Mouse (Mus musculus) 3134 (cell line): ENCODE measurements around the gene Hivep3.

Source experiments
- DNase-seq: peaks from one replicate; pipeline ENCODE4 v3.0.0-alpha.2; 2011; ENCODE audit warnings: low spot score; ENCODE audit not compliant: insufficient read length; ENCODE audit errors: extremely low read depth

The Hivep3 gene

GRCm38 (mm10) chr4:119970166-119970565 lies 236.6 kb downstream of the Hivep3 start:
- no peak for DNase-seq

DNA sequence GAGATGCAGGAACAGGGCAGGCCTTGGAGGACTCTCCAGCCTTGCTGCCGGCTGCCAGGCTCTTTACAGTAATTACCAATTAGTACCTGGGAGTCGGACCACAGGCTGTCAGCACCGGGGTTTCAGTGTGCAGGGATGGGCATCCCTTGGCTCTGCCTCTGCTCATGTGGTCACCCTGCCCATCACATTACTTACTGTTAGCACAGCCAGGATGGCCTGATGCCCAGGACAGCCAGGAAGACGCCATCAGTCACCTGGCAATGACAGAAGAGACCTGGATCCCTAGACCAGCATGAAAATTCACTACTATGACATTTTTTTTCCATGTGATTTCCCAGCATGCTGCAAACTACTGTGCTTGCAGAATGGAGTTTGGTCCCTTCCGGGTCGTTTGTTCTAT lies 238.8 kb downstream of the Hivep3 start:
- peak; percentile 18 for DNase-seq

GRCm38 (mm10) chr4:119973729-119974605 lies 240.4 kb downstream of the Hivep3 start:
- no peak for DNase-seq

GRCm38 (mm10) chr4:119975242-119975641 lies 241.7 kb downstream of the Hivep3 start:
- no peak for DNase-seq

DNA sequence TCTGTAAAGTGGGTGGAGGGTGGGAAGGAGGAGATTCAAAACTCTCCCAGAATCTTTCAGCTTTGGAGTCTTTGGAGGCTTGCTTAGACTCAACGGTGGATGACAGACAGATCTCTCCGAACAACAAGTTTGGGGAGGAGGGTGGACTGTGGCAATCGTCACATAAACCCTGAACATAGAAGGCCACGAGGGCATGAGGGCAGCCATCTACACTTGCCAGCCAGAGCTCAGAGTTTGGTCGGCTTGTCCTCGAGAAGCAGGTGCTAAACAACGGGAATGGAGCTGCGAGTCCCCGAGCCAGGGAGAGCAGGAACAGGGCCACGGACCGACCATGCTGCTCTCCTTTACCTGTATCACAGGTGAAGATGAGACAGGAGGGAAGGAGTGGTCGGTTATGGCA lies 242.2 kb downstream of the Hivep3 start:
- DNase-seq: no peak

- DNase-seq: no peak
Observed at GRCm38 (mm10) chr4:119976428-119977168, 243.0 kb downstream of the Hivep3 start.

DNA sequence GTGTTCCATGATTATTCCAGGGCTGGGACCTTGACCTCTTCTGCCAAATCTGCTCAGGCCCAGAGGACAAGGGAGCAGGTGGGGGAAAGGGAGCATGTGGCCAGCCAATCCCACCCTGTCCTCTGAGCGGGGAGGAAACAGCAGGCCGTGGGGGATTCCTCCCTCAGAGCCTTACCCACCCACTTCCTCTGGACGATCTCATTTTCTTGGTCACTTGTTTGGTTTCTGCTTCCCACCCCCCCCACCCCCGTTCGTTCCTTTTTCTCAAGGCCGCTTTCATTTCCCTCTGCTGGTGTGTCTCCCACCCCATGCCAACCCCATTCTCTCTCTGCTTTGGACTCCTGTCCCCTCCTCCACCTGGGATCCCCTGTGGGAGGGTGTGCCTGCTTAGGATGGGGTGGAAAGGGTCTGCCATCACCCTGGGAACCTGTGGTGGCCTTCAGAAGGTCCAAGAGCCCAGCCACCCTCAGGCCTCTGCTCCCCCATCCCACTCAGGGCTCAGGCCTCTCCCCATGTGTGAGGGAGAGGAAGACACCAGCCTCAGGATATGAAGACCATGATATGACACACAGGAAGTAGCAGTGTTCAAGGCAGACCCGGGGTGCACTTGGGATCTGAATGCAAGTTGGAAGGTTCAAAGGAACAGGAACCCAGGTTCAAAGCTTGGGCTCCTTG lies 244.4 kb downstream of the Hivep3 start:
- DNase-seq: no peak

DNA sequence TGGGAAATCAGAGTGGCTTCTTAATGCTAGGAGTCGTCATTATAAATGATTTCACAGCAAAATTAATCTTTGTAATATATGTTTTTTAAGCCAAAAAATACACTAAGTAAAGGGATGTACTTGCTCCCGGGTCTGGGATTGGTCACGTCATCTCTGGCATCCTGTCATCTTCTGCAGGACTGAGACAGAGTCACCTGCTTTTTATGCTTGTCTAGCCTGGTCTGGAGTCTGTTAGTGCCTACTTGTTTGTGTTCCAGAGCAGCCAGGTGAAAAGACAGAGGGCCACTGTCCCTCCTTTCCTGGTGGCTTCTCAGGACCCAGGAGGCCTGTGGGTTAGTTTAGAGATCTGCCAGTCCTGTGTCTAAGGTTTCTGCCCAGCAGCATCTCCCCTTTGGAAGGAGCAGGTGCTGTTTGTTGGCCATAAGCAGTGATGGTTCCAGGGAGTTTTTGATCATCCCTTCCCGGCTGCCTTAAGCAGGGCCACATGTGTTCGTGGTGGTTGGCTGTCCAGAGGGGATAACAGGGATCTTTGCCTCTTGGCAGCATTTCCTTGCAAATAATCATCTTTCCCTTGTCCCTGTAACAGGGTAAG lies 245.8 kb downstream of the Hivep3 start:
- DNase-seq: no peak

GRCm38 (mm10) chr4:119979918-119980317 lies 246.3 kb downstream of the Hivep3 start:
- no peak for DNase-seq

DNA sequence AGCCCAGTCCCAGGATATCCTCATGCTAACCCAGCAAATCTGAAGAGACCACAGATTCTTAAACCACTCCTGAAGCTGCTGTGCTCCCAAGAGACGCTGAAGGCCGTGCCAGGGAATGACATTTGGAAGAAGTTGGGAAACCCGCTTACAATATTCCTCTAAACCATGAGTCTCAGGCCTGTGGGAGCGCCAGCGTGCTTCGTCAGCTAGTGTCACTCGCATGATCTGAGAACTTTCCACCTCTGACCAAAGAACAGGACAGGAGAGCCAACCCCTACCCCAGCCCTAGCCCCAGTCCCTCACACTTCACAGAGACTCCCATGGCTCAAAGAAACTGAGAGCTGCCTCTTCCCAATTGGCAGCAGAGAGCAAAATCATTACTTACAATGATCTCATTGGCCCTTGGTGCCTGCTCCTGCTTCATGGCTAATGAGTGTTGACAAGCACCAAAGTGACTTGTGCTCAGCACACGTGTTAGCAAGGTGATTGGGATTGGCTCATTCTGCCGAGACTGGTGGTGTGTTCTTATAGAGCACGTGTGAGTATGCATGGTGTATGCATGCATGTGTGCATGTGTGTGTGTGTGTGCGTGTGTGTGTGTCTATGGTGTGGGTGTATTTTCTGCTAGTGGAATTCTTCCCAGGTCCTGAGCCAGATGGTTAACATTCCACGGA lies 247.6 kb downstream of the Hivep3 start:
- DNase-seq: no peak

DNA sequence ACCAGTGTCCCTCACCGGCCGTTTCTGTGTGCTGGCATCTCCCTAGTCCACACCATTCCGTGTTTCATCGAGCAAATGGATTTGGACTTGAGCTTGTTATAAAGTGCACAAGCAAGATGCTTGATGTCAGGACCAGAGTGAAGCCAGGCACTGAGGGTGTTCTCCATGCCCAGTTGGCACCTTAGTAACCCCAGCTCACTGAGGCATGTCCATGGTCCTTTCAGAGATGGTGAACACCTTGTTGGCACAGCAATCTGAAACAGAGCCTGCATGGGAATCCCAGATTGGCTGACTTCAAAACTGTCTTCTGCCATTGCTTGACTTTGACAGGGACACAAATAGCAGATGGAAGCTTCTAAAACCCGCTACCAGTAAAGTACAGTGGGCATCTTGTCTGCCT lies 252.5 kb downstream of the Hivep3 start:
- DNase-seq: no peak

DNA sequence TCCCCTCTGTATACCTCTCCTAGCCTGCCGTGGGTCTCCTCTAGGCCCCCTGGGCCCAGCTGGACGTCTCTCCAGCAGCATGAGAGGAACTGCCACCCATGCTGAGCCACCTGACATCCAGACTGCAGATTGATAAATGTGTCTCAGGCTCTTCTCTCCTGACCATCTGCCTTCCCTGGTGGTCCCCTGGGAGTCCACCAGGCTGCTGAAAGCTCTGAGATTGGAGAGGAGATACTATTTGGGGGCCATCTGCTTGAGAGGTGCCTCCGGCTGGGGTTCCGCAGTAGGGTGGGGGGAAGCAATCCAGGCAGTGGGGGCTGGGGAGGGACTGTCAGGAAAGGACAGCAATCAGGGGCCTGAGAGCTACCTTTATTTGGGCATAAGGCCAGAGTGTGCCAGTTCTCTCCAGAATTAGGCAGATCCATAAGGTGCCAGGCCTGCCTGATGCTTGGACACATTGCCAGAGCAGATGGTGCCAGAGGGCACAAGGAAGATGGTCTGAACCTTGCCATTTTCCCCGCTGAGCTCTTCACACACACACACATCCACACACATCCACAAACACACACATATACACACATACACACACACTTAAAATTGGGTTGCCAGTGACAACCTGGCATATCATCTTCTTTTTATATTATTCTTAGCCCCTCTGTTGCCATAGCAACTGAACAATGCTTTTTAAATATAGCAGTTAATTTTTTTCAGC lies 253.2 kb downstream of the Hivep3 start:
- DNase-seq: no peak

GRCm38 (mm10) chr4:119987376-119988087 lies 253.9 kb downstream of the Hivep3 start:
- DNase-seq: no peak

DNA sequence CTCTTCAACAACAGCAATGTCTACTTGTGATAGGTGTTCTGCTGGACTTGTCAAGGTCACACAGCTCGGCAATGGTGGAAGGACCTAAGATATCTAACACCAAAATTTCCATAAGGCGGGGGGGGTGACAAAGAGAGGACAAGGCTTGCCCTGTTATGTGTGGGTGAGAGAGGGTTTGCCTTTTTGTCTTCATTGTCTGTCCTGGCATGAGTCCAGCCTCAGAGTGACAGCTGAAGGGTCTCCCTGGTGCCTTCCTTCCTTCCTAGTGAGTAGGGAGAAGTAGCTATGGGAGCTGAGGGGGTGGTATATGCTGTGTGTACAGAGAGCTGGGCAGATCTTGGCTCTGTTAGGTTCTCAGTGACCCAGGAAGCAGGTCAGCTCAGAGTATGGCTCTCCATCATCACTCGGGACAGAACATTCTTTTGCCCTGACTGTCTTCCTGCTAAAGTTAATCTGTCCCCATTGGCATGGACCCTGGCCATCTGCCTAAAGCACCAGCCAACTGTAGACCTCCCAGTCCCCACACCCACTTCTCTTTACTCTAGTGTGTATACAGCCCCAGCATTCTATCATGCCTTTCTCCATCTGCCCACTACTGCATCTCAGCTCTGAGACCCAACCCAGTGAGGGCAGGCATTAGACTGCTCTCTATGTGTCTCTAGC lies 255.6 kb downstream of the Hivep3 start:
- no peak for DNase-seq

DNA sequence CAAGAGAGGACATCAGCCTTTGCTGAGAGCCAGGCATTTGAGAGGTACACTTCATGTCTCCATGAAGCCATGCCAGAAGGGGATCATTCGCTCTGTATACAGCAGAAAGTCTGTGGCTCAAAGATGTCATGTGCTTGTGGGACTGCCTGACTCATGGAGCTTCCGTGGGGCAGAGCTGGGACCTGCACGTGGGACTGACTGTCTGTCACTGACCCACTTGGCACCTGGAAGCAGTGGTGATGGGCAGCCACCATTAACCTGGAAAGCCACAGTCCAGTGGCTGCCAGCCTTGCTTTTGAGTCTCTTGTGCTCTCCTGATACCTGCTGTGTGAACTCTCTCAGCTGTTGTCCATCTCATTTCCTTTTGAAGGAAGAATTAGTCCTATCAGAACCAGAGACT lies 256.8 kb downstream of the Hivep3 start:
- DNase-seq: no peak

GRCm38 (mm10) chr4:119990841-119991240 lies 257.3 kb downstream of the Hivep3 start:
- DNase-seq: no peak

DNA sequence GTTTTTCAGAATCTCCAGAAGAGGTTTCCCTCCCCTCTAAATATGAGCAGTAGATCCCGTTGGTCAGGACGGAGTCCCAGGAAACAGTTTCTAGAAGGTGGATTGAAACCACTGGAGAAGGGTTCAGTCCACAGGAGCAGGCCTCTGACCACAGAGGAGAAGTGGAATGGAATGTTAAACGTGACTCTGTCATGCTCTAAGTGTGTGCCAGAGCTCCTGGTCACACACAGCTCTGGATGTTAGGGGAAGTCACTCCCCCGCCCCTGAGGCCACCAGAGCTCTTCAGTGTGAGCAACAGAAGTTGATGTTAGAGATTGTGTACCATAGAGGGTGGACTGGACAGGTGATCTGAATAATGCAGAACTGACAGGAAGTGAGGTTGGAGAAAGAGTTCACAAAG lies 258.2 kb downstream of the Hivep3 start:
- no peak for DNase-seq

- DNase-seq: no peak
Observed at GRCm38 (mm10) chr4:119996377-119996776, 262.8 kb downstream of the Hivep3 start.

DNA sequence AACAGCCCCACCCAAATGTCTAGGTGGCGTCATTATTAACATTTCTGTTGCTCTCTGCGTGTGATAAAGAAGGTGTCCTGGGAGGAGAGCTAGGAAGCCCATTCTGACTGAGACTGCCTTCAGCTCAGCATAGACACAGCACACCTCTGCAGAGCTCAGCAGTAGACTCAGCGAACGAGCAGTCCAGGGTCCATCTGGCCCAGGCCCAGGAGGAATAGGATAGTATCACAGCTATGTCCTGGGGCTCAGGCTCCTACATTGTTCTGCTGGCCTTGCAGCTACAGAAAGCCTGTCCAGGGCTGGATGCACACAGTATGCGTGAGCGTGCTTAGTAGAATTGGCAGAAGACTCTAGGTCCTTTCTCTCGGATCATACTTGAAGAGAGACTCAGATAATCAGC lies 263.8 kb downstream of the Hivep3 start:
- no peak for DNase-seq
